Mouse (Mus musculus) cerebellum, adult 18-20 months (tissue): ENCODE data around the gene Edem3.
"Not testable (repeated sequence)": the region's sequence is repeated elsewhere in the genome, so short reads cannot be mapped to it uniquely, and the experiment has no call there.

Experiments
- DNase-seq, 2 experiments: peaks; one replicate each; pipeline ENCODE4 v3.0.0; 2021

Gene Edem3

DNA sequence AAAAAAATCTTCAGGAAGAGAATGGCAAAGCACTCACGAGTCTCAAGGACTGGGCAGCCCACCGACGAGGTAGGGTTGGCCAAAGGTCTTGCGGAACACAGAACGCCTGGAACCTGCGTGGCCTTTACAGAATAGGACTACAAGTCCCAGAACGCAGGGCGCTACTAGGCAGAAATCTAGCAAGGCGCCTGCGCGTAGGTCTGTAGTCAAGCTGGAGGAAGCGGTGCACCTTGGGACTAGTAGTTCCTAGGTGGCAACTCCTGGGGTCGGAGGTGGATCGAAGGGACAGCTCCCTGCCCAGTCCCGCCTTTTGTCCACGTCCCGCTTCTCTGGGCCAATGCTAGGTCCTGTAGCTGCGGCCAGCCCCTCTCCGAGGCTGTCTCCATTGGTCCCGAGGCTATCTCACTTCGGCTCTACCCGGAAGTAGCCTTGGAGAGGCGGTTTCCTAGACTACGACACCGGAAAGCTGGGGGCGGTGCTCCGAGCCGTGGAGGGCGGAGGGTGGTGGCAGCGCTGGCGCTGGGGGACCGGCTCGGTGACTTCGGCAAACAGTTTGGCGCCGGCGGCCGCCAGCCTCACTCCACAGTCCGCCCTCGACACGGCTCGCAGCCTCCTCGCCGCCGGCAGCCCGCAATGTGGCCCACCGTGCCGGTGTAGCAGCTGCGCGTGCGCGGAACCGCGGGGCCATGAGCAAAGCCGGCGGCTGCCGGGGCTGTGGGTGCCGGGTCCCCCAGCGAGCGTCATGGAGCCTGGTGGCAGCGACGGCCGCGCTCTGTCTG lies at the start of gene Edem3:
Gene Edem3 (plus strand): TSS at position 491 of the 779 bp plus-strand sequence.
- DNase-seq, result peak; percentile 96 to 100

DNA sequence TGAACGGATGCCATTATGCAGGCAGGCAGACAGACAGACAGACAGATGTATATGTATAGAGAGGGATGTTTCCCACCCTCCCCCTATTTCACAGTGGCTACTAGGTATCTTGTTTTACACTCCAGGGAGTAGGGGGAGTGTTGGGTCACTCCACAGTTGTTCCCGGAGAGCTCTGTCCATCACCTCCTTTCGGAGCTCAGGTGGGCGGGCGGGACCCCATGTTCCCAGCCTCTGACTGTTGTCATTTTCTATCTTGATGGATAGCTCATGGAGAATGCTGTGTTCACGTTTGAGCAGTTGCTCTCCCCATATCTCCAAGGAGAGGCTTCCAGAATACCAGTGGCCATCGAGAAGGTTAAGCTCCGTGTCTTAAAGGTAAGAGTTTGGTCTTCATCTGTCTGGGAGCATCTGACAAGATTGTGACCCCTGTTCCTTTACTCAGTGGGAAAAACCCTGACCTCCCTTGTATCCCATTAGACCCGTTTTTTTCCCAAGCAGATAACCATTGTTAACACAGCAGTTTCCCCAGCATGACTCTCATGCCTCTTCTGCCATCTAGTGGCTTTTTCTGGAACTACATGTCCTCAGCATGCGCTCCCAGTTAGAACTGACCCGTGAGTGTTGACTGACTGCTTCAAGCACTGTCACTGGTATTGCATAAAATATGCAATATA lies 49.3 kb upstream of the Edem3 start:
- DNase-seq, result peak; percentile 75 to 83

DNA sequence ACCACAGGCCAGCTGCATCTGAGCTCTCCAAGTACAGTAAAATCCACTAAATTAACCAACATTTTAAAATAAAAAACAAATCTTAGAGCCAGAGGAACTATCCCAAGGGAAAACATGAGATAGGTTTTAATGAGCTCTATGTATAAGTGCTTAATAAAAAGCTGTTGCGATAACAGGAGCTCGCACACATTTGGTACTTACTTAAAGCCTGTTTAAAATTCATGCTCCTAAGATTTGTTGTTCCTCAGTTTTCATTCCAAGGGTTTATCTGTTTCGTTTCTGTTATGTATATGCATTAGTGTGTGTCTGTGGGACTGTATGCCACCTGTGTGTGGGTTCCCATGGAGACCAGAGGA lies 48.8 kb upstream of the Edem3 start:
- DNase-seq, result no peak

DNA sequence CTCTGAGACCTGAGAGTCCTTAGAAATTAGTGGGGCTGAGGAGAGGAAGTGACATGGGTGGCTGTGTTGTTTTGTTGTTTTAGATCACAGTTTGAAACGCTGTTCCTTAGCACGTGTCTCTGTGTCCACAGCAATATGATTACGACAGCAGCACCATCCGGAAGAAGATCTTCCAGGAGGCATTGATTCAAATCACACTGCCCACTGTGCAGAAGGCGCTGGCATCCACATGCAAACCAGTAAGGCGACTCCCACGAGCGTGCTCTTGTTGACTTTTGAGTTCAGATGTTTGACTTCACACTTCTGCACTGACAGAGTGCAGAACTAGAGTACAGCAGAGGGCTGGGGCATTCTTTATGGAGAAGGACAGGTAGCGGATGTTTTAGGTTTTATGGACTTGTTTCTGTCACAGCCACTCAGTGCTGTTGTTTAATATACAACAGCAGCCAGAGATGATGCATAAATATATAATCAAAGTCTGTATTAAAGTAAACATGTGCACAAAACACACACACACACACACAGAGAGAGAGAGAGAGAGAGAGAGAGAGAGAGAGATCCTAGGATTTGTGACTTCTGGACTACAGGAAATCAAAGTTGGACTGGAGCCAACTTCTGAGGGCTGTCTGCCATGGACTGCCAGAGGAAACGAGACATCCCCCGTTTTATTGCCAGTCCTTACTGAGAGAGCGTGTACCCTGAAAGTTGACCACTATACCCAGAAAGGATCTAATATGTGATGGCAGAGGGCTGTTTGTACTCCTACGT lies 46.0 kb upstream of the Edem3 start:
- DNase-seq, result no peak

DNA sequence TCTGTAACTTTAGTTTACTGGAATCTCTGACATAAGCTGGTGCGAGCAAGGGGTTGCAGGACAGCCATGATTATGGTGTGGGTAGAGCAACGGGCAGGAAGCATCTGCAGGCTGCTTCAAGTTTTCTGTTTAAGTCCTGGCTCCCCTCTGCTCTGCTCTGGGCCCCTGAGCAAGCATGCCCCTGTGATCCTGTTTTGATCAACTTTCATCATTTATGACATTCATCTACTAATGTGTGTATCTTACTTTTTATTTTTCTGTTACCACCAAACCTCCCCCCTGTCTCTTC lies 45.5 kb upstream of the Edem3 start:
- DNase-seq, result no peak

DNA sequence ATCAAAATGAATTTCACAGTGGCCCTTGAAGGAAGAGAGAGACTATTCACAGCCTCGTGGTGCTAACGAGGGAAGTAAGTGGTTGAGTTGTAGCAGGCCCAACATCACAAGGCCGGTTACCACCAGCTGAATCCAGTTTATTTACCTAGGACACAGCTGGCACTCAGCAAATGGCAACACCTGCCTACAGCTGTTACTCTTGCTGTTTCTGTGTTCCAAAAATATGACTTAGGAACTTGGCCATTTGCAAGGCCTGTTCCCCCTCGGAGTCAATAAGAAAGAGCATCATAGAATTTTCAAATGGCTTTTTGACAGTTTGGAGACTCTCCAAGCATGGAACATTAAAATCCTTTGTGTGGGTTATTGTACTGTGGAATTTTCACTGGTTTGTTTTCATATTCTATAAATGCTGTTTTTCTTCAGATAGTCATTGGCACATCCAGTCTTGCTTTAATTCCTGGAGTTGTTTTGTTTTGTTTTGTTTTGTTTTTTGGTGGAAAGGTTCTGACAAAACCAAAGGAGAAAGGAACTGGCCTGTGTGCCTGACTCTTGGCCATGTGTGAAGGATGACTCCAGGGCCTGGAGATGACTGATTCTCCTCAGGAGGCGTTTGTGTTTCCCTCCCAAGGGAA lies 44.6 kb upstream of the Edem3 start:
- DNase-seq, result no peak

DNA sequence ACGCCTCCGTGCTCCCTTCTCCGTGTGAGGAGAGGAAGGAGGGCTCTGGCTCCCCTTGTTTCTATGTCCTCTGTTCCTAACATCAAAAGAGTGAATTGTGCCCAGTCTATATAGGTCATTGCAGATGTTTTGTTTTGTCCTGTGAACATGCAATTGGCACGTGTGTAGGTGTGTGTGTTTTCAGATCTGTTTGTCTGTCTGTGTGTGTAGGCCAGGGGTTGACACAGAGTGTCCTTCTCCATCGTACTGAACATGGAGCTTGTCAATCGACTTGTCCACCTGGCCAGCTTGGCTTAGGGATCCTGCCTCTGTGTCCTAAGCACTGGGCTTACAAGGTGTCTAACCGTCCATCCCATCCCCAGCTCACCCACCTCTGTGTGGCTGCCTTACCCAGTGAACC lies 44.1 kb upstream of the Edem3 start:
- no peak for DNase-seq

DNA sequence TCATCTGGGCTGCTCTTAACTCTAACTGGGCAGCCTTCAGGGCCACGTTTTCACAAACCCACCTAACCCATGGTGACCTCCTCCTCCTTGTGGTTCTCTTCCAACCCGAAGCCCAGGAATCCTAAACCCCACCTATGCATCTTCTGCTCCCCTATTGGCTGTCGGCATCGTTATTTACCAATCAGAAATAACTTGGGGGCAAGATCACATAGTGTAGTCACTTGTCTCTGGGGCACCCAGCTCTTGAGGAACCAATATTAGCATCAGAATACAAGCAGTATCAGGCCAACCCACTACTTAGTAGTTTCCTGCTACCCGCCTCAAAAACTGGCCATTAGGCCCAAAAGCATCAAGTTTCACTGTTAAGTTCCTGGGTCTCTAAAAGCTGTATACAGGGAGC lies 42.5 kb upstream of the Edem3 start:
- DNase-seq, result no peak

DNA sequence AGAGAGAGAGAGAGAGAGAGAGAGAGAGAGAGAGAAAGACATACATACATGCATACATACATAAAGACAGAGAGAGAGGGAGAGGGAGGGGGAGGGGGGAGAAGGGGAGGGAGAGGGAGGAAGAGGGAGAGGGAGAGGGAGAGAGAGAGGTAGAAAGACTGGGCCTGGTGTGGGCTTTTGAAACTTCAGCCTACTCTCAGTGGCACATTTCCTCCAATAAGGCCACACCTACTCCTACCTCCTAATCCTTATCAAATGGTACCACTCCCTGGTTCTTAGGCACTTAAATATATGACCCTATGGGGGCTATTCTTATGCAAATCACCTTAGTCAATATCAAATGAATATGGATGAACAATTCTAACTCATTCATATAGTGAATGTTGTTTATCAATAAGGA lies 41.5 kb upstream of the Edem3 start:
- DNase-seq, result no peak

DNA sequence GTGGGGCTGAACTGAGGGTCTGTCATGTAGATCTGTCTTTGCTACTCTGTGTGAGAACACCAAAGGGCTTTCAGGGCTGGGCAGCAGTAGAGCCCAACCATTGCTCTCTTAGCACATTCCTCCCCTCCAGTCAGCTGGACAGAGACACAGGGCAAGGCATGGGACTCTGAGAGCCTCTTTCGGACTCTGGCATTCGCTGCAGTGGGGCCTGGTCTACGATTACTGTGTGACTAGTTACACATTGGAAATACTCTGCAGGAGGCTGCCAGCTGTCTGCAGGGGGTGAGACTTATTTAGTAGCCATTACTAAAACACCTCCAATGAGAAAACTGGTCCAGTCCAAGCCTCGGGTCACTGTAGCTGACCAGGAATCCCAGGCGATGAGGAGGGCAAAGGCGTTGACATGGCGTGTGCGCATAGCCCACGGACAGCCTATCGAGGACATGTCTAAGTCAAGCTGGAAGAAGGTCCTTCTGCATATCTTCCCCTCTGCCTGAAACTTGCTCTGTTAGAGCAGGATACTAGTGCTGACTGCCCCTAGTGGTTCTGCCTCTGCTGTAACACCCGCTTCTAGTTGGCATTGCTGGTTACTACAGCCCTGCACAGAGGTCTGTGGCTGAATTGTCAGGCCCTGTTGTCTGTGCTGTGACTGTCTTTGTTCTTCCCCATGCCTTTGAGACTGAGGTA lies 39.0 kb upstream of the Edem3 start:
- DNase-seq, result no peak

DNA sequence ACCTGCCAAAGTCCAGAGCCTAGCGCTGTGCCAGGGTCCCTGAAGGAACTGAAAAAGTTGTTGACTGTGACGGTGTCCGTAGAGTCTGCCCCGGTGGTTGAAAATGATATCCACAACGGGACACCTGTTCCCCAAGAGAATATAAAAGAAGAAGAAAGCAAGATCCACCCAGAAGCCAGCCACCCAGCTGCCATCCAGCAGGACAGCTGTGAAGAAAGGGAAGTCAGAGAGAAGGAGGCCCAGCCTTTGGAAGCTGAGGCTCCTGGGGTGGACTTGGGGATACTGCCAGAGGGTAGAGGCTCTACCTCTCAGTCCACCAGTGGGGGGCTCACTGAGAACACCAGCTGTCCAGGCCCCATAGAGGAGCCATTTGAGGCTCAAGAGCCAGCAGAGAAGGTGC lies 37.5 kb upstream of the Edem3 start:
- DNase-seq, result no peak

DNA sequence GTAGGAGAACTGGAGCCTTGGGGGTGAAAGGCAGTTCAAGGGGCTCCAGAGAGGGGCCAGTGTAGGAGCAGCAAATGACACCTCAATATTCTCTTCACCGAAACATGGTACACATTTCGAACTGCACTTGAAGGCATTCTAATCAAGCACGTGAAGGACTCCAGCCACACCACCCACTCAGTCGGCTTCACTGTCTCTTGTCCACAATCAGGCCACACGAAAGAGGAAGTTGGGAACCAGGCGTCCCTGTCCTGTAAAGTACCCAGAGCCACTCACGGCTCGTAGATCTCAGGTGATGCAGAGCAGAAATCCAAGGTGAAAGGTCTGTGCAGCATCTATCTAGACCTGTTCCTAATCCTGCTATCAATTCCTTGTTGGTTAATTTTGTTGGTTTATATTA lies 36.6 kb upstream of the Edem3 start:
- no peak for DNase-seq

DNA sequence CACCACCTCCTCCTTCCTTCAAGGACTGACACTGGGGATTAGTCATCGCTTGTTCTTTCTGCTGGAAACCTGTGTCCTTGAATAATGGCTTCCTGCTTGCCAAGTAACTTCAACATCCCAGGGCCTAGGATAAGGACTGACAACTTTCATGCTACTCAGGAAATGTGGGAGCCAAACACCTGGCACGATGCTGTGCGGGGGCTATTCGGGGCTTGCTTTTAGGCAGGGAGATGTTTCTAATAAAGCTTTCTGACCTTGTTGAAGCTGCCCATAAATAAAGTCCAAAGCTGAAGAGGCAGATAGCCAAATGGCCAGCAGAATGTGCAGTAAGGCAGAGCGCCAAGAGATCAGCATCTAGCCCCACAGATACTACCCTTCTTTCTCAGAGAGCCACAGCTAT lies 35.3 kb upstream of the Edem3 start:
- peak in 1 of 2 experiments; percentile 8 for DNase-seq

DNA sequence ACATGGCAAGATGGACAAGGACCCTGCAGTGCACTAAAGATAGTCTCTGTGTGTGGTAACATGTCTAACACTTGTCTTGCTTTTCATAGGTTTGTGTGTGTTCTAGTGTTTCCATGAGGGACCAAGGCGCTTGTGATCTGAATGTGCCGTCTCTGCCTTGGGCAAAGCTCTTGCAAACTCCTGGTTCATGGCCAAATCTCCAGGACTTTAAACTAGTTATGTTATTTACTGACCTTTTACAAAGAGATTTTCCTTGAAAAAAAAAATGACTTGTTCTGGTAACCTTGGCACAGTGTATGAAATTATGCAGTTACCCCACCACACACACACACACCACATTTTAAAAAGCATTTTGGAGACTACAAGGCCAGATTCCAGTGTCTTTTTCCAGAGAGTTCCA lies 34.6 kb upstream of the Edem3 start:
- no peak for DNase-seq

DNA sequence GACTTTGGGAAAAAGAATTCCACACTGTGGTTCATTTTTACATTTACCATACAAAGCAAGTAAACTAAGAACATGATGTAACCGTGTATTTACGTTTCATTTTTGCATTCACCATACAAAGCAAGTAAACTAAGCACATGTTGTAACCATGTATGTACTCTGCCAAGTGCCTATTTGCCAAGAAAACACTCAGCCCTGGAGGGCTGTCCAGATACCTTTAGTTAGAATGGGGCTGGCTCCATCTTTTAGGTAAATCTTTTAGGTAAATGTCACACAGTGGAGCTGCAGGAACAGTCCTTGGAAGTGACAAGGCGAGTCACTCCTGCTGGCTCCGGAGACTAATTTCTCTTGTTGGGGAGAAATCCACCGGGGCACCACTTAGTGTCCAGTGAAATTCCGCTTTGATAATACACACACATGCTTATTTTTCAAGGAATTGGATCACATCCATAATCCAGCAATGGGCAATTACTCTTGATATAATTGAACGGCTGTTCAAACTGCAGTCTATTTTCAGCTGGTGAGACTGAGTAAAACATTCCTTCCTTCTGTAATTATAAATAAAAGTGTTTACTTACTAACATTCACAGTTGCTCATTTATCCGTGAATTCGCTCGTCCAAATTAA lies 33.7 kb upstream of the Edem3 start:
- DNase-seq, result no peak

DNA sequence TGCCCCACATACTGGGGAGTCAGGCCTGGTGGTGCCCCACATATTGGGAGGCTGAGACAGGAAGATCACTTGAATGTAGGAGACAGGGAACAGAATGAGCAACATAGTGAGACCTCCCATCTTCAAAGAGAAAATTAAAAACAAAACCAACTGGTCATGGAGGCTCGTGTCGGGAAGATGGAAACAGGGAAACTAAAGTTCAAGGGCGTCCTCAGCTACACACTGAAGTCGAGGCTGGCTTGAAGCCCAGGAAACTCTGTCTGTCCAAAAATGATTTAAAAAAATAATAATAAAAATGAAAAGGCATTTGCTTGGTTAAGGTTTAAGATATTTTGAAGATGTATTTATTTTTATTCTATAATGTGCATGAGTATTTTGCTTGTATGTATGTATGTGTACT lies 31.4 kb upstream of the Edem3 start:
- DNase-seq, result no peak

DNA sequence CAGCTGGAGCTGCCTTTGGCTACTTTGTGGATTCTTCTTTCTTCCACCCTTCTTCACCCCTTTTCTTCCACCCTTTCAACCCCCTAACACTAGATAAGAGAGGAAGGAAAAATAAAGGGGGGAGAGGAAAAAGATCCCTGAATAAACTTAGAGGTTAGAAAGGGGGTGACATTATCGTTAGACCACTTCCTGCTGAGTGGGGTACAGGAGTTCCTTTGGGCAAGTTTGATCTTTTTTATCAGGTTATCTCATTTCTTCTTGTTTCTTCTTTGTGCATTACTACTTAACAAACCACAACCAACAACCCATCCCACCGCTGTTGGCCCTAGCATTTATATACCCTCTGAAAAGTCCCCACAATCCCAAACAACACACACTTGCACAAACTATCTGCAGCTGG lies 29.6 kb upstream of the Edem3 start:
- no peak for DNase-seq

DNA sequence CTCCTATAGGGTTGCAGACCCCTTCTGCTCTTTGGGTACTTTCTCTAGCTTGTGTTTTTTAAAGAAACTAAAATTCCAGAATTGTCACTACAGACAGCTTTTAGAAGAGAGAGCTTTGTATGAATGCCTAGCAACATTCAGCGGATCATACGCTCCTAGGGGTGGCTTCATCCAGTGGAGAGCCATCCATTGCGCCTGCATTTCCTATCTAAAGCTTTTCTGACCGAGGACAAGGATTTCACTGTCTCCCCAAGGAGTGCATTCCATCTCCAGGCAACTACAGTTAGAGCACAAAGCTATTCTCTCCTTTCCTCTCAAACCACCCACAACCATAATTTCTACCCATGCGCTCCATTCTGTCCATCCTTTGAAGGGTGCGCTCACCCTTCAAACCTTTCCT lies 28.8 kb upstream of the Edem3 start:
- no peak for DNase-seq

DNA sequence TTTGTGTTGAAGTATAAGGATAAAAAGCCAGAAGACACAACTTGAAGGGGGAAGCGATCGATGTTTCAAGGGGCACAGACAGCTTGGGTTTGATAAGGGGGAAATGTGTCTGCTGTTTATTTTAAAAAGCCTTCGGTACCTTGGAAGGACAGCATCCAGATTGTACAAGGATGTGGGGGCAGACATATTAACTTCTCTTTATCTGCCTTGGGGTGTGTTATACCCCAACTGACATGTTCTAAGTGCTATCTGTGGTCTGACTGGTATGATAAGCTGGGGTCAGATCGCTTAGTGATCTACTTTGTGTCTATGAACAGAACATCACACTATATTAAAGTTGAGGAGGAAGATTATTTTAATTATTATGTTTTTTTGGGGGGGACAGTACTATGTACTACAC lies 27.0 kb upstream of the Edem3 start:
- DNase-seq, result no peak

DNA sequence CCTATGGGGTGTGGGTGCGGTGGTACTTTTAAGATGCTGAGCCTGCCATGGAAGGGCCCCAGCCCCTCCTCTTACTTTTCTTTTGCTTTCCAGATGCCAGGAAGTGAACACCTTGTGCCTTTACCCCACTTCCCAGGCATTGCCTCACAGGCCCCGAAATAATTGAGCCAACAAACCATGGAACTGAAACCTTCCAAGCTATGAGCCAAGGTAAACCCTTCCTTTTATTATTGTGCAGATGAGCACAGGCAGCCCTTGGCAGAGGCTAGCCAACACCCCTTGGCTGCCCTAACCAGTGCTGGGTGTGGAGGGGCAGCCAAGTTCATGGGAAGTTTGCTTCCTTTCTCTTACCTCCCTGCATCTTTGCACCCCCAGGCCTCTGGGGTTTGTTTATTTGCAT lies 18.0 kb upstream of the Edem3 start:
- no peak for DNase-seq

DNA sequence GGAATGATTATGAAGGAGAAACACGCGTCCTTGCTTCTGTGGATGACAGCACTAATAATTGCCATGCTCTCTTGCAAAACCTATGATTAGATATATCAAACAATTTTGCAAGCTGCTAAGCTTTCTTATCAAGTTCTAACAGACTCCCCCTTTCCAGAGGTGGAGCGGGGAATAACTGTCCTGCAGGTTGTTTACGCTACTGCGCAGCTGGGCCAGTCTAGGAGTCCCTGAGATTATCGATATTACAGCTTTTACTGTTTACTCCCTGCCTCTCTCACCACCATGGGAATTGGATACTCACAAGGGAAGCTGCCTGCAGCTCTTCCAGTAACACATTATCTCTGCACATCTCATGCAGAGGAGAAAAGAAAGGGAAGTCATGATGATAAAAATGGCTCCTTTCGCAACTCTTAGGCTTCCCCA lies 14.0 kb upstream of the Edem3 start:
- DNase-seq, result no peak

DNA sequence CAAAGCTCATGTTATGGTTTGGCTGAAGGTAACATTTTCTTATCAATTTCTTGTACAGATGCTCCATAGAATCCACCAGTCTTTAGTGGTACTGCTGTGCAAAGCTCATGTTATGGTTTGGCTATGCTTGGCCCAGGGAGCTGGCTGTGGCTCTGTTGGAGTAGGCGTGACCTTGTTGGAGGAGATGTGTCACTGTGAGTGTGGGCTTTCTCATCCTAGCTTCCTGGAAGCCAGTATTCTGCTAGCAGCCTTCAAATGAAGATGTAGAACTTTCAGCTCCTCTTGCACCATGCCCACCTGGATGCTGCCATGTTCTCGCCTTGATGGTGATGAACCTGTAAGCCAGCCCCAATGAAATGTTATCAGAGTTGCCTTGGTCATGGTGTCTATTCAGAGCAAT lies 5.3 kb upstream of the Edem3 start:
- DNase-seq, result not testable (repeated sequence)

DNA sequence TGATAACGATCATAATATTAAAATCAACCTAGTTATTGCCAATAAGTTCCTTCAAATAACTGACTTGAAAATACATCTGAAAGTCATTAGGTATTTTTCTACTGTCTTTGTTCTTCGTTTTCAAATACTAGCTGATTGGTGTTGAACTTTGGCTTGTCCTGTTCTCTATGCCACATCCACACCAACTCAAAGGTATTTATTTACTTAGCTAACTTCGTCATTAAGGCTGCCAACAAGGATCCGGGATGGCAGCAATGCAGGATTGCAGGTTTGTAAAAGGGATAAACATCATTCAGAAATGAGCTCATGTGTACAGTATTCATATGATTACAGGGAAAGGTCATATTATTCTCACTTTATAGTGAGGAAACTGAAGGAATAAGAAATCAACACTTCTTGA lies 2.2 kb upstream of the Edem3 start:
- no peak for DNase-seq
